Mouse (Mus musculus): ENCODE measurements at regions not wholly inside any gene's neighbourhood (a gene's known extent, or its start where the extent isn't known, plus 50 kb on each side); places are given as distances from the start of the nearest gene placed in this dataset.
A peak's percentile ranks its signal among the peaks of the same experiment; 100 is the strongest.

GRCm38 (mm10) chr3:131801551-131801950 lies 237.0 kb downstream of the Papss1 start:
- no peak for DNase-seq

GRCm38 (mm10) chr3:131802841-131803240 lies 238.3 kb downstream of the Papss1 start:
- no peak for DNase-seq

GRCm38 (mm10) chr3:131808127-131808526 lies 243.6 kb downstream of the Papss1 start:
- no peak for DNase-seq

GRCm38 (mm10) chr3:131812968-131813367 lies 248.4 kb downstream of the Papss1 start:
- no peak for DNase-seq

- DNase-seq = no peak
Measured at GRCm38 (mm10) chr3:131818806-131819205, 254.2 kb downstream of the Papss1 start.

GRCm38 (mm10) chr3:131857442-131857841 lies 227.7 kb upstream of the Dkk2 start:
- DNase-seq = no peak

GRCm38 (mm10) chr3:131859083-131859482 lies 226.0 kb upstream of the Dkk2 start:
- no peak for DNase-seq

- no peak for DNase-seq
Measured at GRCm38 (mm10) chr3:131865106-131865505, 220.0 kb upstream of the Dkk2 start.

GRCm38 (mm10) chr3:131867266-131867665 lies 217.8 kb upstream of the Dkk2 start:
- no peak for DNase-seq

- DNase-seq = no peak
Measured at GRCm38 (mm10) chr3:131868219-131868964, 216.7 kb upstream of the Dkk2 start.

GRCm38 (mm10) chr3:131869306-131869705 lies 215.8 kb upstream of the Dkk2 start:
- DNase-seq = no peak

GRCm38 (mm10) chr3:131882667-131883066 lies 202.4 kb upstream of the Dkk2 start:
- no peak for DNase-seq

- no peak for DNase-seq
Measured at GRCm38 (mm10) chr3:131886470-131886869, 198.6 kb upstream of the Dkk2 start.

GRCm38 (mm10) chr3:131886984-131887383 lies 198.1 kb upstream of the Dkk2 start:
- DNase-seq = no peak

GRCm38 (mm10) chr3:131887670-131888069 lies 197.4 kb upstream of the Dkk2 start:
- DNase-seq = no peak

GRCm38 (mm10) chr3:131891941-131892340 lies 193.2 kb upstream of the Dkk2 start:
- DNase-seq = no peak

GRCm38 (mm10) chr3:131893061-131893804 lies 191.9 kb upstream of the Dkk2 start:
- DNase-seq = no peak

- DNase-seq = no peak
Measured at GRCm38 (mm10) chr3:131895057-131895456, 190.0 kb upstream of the Dkk2 start.

- DNase-seq = no peak
Measured at GRCm38 (mm10) chr3:131913534-131913933, 171.6 kb upstream of the Dkk2 start.

GRCm38 (mm10) chr3:131914372-131914771 lies 170.7 kb upstream of the Dkk2 start:
- DNase-seq = no peak

GRCm38 (mm10) chr3:131914997-131915396 lies 170.1 kb upstream of the Dkk2 start:
- DNase-seq = no peak

- DNase-seq = no peak
Measured at GRCm38 (mm10) chr3:131917734-131918534, 167.2 kb upstream of the Dkk2 start.

- DNase-seq = peak; percentile 5 to 7
Measured at GRCm38 (mm10) chr3:131919476-131919875, 165.6 kb upstream of the Dkk2 start.

Measured in cerebellum, adult 18-20 months (tissue).